Mouse (Mus musculus) T-helper 2 cell (primary cell): Measurements from ENCODE around the gene Hdac4.

Experiments
- in situ Hi-C: fragments of 300-600 bp; cut with MboI, MseI; formaldehyde crosslinking; loops from one replicate; pipeline ENCODE4 v1.15.1; 2025; ENCODE audit warnings: high pct_unique_total_duplicates

Hdac4 gene

GRCm38 (mm10) chr1:92064307-92064706, 131.2 kb downstream of the Hdac4 start:
- in situ Hi-C loops, result no loop called here

- in situ Hi-C loops, result no loop called here
Observed at GRCm38 (mm10) chr1:92063271-92063670, 132.2 kb downstream of the Hdac4 start.

GRCm38 (mm10) chr1:92061198-92062073, 134.1 kb downstream of the Hdac4 start:
- in situ Hi-C loops, result no loop called here

GRCm38 (mm10) chr1:92060532-92061064, 134.9 kb downstream of the Hdac4 start:
- in situ Hi-C loops, result no loop called here

GRCm38 (mm10) chr1:92059571-92059970, 135.9 kb downstream of the Hdac4 start:
- in situ Hi-C loops, result no loop called here

- in situ Hi-C loops, result no loop called here
Observed at GRCm38 (mm10) chr1:92058731-92059425, 136.6 kb downstream of the Hdac4 start.

GRCm38 (mm10) chr1:92057068-92057467, 138.4 kb downstream of the Hdac4 start:
- in situ Hi-C loops, result no loop called here

- in situ Hi-C loops, result no loop called here
Observed at GRCm38 (mm10) chr1:92055149-92055548, 140.3 kb downstream of the Hdac4 start.

- in situ Hi-C loops, result no loop called here
Observed at GRCm38 (mm10) chr1:92052190-92052589, 143.3 kb downstream of the Hdac4 start.

GRCm38 (mm10) chr1:92051489-92052062, 143.9 kb downstream of the Hdac4 start:
- in situ Hi-C loops, result no loop called here

- in situ Hi-C loops, result no loop called here
Observed at GRCm38 (mm10) chr1:92050992-92051391, 144.5 kb downstream of the Hdac4 start.

- in situ Hi-C loops, result no loop called here
Observed at GRCm38 (mm10) chr1:92050566-92050965, 144.9 kb downstream of the Hdac4 start.

- in situ Hi-C loops, result no loop called here
Observed at GRCm38 (mm10) chr1:92048415-92049354, 146.8 kb downstream of the Hdac4 start.

GRCm38 (mm10) chr1:92045671-92046070, 149.8 kb downstream of the Hdac4 start:
- in situ Hi-C loops, result no loop called here

- in situ Hi-C loops, result no loop called here
Observed at GRCm38 (mm10) chr1:92044868-92045267, 150.6 kb downstream of the Hdac4 start.

- in situ Hi-C loops, result no loop called here
Observed at GRCm38 (mm10) chr1:92043989-92044388, 151.5 kb downstream of the Hdac4 start.

- in situ Hi-C loops, result no loop called here
Observed at GRCm38 (mm10) chr1:92042126-92042525, 153.4 kb downstream of the Hdac4 start.

GRCm38 (mm10) chr1:92041290-92041689, 154.2 kb downstream of the Hdac4 start:
- in situ Hi-C loops, result no loop called here

GRCm38 (mm10) chr1:92038714-92039113, 156.8 kb downstream of the Hdac4 start:
- in situ Hi-C loops, result no loop called here

GRCm38 (mm10) chr1:92037039-92037438, 158.5 kb downstream of the Hdac4 start:
- in situ Hi-C loops, result no loop called here

- in situ Hi-C loops, result no loop called here
Observed at GRCm38 (mm10) chr1:92035770-92036169, 159.7 kb downstream of the Hdac4 start.
